Mouse (Mus musculus) urinary bladder, postnatal 25 days (tissue): Measurements from ENCODE around the gene Mob3b.

Source experiments
- DNase-seq: peaks from one replicate; pipeline ENCODE4 v3.0.0; 2022; ENCODE audit warnings: low spot score

The Mob3b gene

GRCm38 (mm10) chr4:35146597-35146996, 10.7 kb downstream of the Mob3b start:
- DNase-seq: no peak

- DNase-seq: no peak
These were observed 11.6 kb downstream of the Mob3b start for GRCm38 (mm10) chr4:35145726-35146125.

GRCm38 (mm10) chr4:35143472-35144102, 13.7 kb downstream of the Mob3b start:
- DNase-seq: no peak

- no peak for DNase-seq
These were observed 17.0 kb downstream of the Mob3b start for GRCm38 (mm10) chr4:35140317-35140716.

- no peak for DNase-seq
These were observed 19.2 kb downstream of the Mob3b start for GRCm38 (mm10) chr4:35138077-35138476.

GRCm38 (mm10) chr4:35136996-35137395, 20.3 kb downstream of the Mob3b start:
- DNase-seq: no peak

- no peak for DNase-seq
These were observed 21.5 kb downstream of the Mob3b start for GRCm38 (mm10) chr4:35135806-35136205.

- no peak for DNase-seq
These were observed 22.3 kb downstream of the Mob3b start for GRCm38 (mm10) chr4:35134846-35135611.

- DNase-seq: no peak
These were observed 23.9 kb downstream of the Mob3b start for GRCm38 (mm10) chr4:35133411-35133810.

- no peak for DNase-seq
These were observed 25.7 kb downstream of the Mob3b start for GRCm38 (mm10) chr4:35131592-35131991.

GRCm38 (mm10) chr4:35130411-35130948, 26.8 kb downstream of the Mob3b start:
- no peak for DNase-seq

GRCm38 (mm10) chr4:35127759-35128158, 29.5 kb downstream of the Mob3b start:
- DNase-seq: no peak

- DNase-seq: no peak
These were observed 30.5 kb downstream of the Mob3b start for GRCm38 (mm10) chr4:35126776-35127175.

- no peak for DNase-seq
These were observed 31.9 kb downstream of the Mob3b start for GRCm38 (mm10) chr4:35125299-35125777.

- DNase-seq: no peak
These were observed 33.3 kb downstream of the Mob3b start for GRCm38 (mm10) chr4:35124027-35124426.

GRCm38 (mm10) chr4:35123087-35123486, 34.2 kb downstream of the Mob3b start:
- no peak for DNase-seq

- DNase-seq: no peak
These were observed 36.2 kb downstream of the Mob3b start for GRCm38 (mm10) chr4:35121060-35121459.

- DNase-seq: no peak
These were observed 36.7 kb downstream of the Mob3b start for GRCm38 (mm10) chr4:35120575-35120974.

GRCm38 (mm10) chr4:35120159-35120558, 37.1 kb downstream of the Mob3b start:
- no peak for DNase-seq

- no peak for DNase-seq
These were observed 38.4 kb downstream of the Mob3b start for GRCm38 (mm10) chr4:35118851-35119250.

- no peak for DNase-seq
These were observed 40.1 kb downstream of the Mob3b start for GRCm38 (mm10) chr4:35117144-35117543.

- DNase-seq: no peak
These were observed 41.4 kb downstream of the Mob3b start for GRCm38 (mm10) chr4:35115933-35116332.

- no peak for DNase-seq
These were observed 42.3 kb downstream of the Mob3b start for GRCm38 (mm10) chr4:35114950-35115349.
